Mouse (Mus musculus): Measurements from ENCODE around the gene Tead1.

Gene Tead1

GRCm38 (mm10) chr7:112859887-112860286, 180.8 kb downstream of the Tead1 start:
- no peak for DNase-seq (ENCODE audit: extremely low spot score)

GRCm38 (mm10) chr7:112862086-112862485, 183.0 kb downstream of the Tead1 start:
- DNase-seq (ENCODE audit: extremely low spot score): no peak

GRCm38 (mm10) chr7:112864188-112864587, 185.1 kb downstream of the Tead1 start:
- no peak for DNase-seq (ENCODE audit: extremely low spot score)

GRCm38 (mm10) chr7:112865739-112866138, 186.6 kb downstream of the Tead1 start:
- peak; percentile 60 for DNase-seq (ENCODE audit: extremely low spot score)

GRCm38 (mm10) chr7:112868551-112869465, 189.7 kb downstream of the Tead1 start:
- peak; percentile 72 for DNase-seq (ENCODE audit: extremely low spot score)

- DNase-seq (ENCODE audit: extremely low spot score): no peak
These were observed 192.6 kb downstream of the Tead1 start for GRCm38 (mm10) chr7:112871752-112872151.

- no peak for DNase-seq (ENCODE audit: extremely low spot score)
These were observed 193.5 kb downstream of the Tead1 start for GRCm38 (mm10) chr7:112872435-112873196.

GRCm38 (mm10) chr7:112876128-112876527, 197.0 kb downstream of the Tead1 start:
- no peak for DNase-seq (ENCODE audit: extremely low spot score)

GRCm38 (mm10) chr7:112883791-112884274, 204.7 kb downstream of the Tead1 start:
- DNase-seq (ENCODE audit: extremely low spot score): peak; percentile 53

- DNase-seq (ENCODE audit: extremely low spot score): no peak
These were observed 206.4 kb downstream of the Tead1 start for GRCm38 (mm10) chr7:112885546-112885945.

GRCm38 (mm10) chr7:112891883-112892282, 212.8 kb downstream of the Tead1 start:
- no peak for DNase-seq (ENCODE audit: extremely low spot score)

GRCm38 (mm10) chr7:112892595-112892994, 213.5 kb downstream of the Tead1 start:
- DNase-seq (ENCODE audit: extremely low spot score): no peak

GRCm38 (mm10) chr7:112896363-112896762, 217.2 kb downstream of the Tead1 start:
- no peak for DNase-seq (ENCODE audit: extremely low spot score)

GRCm38 (mm10) chr7:112901710-112902109, 222.6 kb downstream of the Tead1 start:
- no peak for DNase-seq (ENCODE audit: extremely low spot score)

- DNase-seq (ENCODE audit: extremely low spot score): no peak
These were observed 227.7 kb downstream of the Tead1 start for GRCm38 (mm10) chr7:112906848-112907247.

GRCm38 (mm10) chr7:112907468-112907867, 228.3 kb downstream of the Tead1 start:
- DNase-seq (ENCODE audit: extremely low spot score): no peak

GRCm38 (mm10) chr7:112909164-112909563, 230.0 kb downstream of the Tead1 start:
- DNase-seq (ENCODE audit: extremely low spot score): no peak

GRCm38 (mm10) chr7:112912969-112913368, 233.9 kb downstream of the Tead1 start:
- DNase-seq (ENCODE audit: extremely low spot score): no peak

- DNase-seq (ENCODE audit: extremely low spot score): no peak
These were observed 236.5 kb downstream of the Tead1 start for GRCm38 (mm10) chr7:112915571-112915970.

GRCm38 (mm10) chr7:112917613-112918278, 238.6 kb downstream of the Tead1 start:
- DNase-seq (ENCODE audit: extremely low spot score): no peak

- no peak for DNase-seq (ENCODE audit: extremely low spot score)
These were observed 239.3 kb downstream of the Tead1 start for GRCm38 (mm10) chr7:112918279-112918991.
